Mouse (Mus musculus): ENCODE results near the gene Stx11. TPM values are rescaled to one million over a fixed set of nuclear protein-coding genes. Genes with fewer than 3 reads are reported as not detected.

The Stx11 gene
- polyA plus RNA-seq, 1 experiment from 2014 or later: 10.8 TPM

- no peak overlapping the region for H3K27ac ChIP-seq (ENCODE audit: low read length)
- H3K9me3 ChIP-seq (replicated peaks; ENCODE audit: control insufficient read depth, low read length): no peaks in the 10 kb centered on the region
- no peaks in the 10 kb centered on the region for H3K36me3 ChIP-seq (ENCODE audit: control insufficient read depth, insufficient read depth)
- H3K4me1 ChIP-seq (ENCODE audit: control insufficient read depth, low read depth, low read length): peaks cover 6% of the 10 kb centered on the region
- no peak for ATAC-seq (ENCODE audit: low read depth)
- no peaks in the 10 kb centered on the region for H3K27me3 ChIP-seq (ENCODE audit: control insufficient read depth, insufficient read depth, low read depth, low read length)
- 56% methylated on average over 6 of the region's 6 CpGs for WGBS (ENCODE audit: insufficient replicate concordance)
- H3K4me3 ChIP-seq (ENCODE audit: low read depth, low read length): no peak overlapping the region
- no peak overlapping the region for H3K4me2 ChIP-seq (ENCODE audit: low read depth, low read length)
- H3K9ac ChIP-seq (ENCODE audit: low read depth, low read length): no peak overlapping the region
These were observed 35.9 kb downstream of the Stx11 start for GRCm38 (mm10) chr10:12928193-12928592.

GRCm38 (mm10) chr10:12922574-12923353 lies 41.3 kb downstream of the Stx11 start:
- Histone ChIP-seq H3K36me3 (ENCODE audit: control insufficient read depth, insufficient read depth) (no peaks in the 10 kb centered on the region), H3K4me3 (ENCODE audit: low read depth, low read length) (peak overlapping the region; percentile 80), H3K27me3 (ENCODE audit: control insufficient read depth, insufficient read depth, low read depth, low read length) (no peaks in the 10 kb centered on the region), H3K4me2 (ENCODE audit: low read depth, low read length) (peak overlapping the region; percentile 63), H3K9me3 (replicated peaks; ENCODE audit: control insufficient read depth, low read length) (no peaks in the 10 kb centered on the region), H3K4me1 (ENCODE audit: control insufficient read depth, low read depth, low read length) (peaks cover 9% of the 10 kb centered on the region), H3K27ac (ENCODE audit: low read length) (peak overlapping the region; percentile 79), H3K9ac (ENCODE audit: low read depth, low read length) (peak overlapping the region; percentile 81)
- WGBS (ENCODE audit: insufficient replicate concordance): under 1% methylated on average over 55 of the region's 55 CpGs
- ATAC-seq (ENCODE audit: low read depth): peak; percentile 88

GRCm38 (mm10) chr10:12922077-12922573 lies 42.0 kb downstream of the Stx11 start:
- no peaks in the 10 kb centered on the region for H3K9me3 ChIP-seq (replicated peaks; ENCODE audit: control insufficient read depth, low read length)
- 2% methylated on average over 13 of the region's 13 CpGs for WGBS (ENCODE audit: insufficient replicate concordance)
- peak overlapping the region; percentile 81 for H3K9ac ChIP-seq (ENCODE audit: low read depth, low read length)
- no peaks in the 10 kb centered on the region for H3K27me3 ChIP-seq (ENCODE audit: control insufficient read depth, insufficient read depth, low read depth, low read length)
- peak; percentile 19; the same call in 1 of the 2 replicates for ATAC-seq (ENCODE audit: low read depth)
- no peaks in the 10 kb centered on the region for H3K36me3 ChIP-seq (ENCODE audit: control insufficient read depth, insufficient read depth)
- H3K27ac ChIP-seq (ENCODE audit: low read length): peak overlapping the region; percentile 23; the same call in 1 of the 2 replicates
- H3K4me2 ChIP-seq (ENCODE audit: low read depth, low read length): peak overlapping the region; percentile 63
- peaks cover 9% of the 10 kb centered on the region for H3K4me1 ChIP-seq (ENCODE audit: control insufficient read depth, low read depth, low read length)
- peak overlapping the region; percentile 80 for H3K4me3 ChIP-seq (ENCODE audit: low read depth, low read length)

GRCm38 (mm10) chr10:12921551-12922040 lies 42.5 kb downstream of the Stx11 start:
- no peaks in the 10 kb centered on the region for H3K27me3 ChIP-seq (ENCODE audit: control insufficient read depth, insufficient read depth, low read depth, low read length)
- H3K36me3 ChIP-seq (ENCODE audit: control insufficient read depth, insufficient read depth): no peaks in the 10 kb centered on the region
- no peak overlapping the region for H3K27ac ChIP-seq (ENCODE audit: low read length)
- H3K4me3 ChIP-seq (ENCODE audit: low read depth, low read length): peak overlapping the region; percentile 80
- H3K4me1 ChIP-seq (ENCODE audit: control insufficient read depth, low read depth, low read length): peaks cover 9% of the 10 kb centered on the region
- no peak overlapping the region for H3K9ac ChIP-seq (ENCODE audit: low read depth, low read length)
- H3K4me2 ChIP-seq (ENCODE audit: low read depth, low read length): peak overlapping the region; percentile 63
- 9% methylated on average over 11 of the region's 11 CpGs for WGBS (ENCODE audit: insufficient replicate concordance)
- H3K9me3 ChIP-seq (replicated peaks; ENCODE audit: control insufficient read depth, low read length): no peaks in the 10 kb centered on the region
- ATAC-seq (ENCODE audit: low read depth): no peak

- no peak; the same call in 1 of the 2 replicates for ATAC-seq (ENCODE audit: low read depth)
- H3K36me3 ChIP-seq (ENCODE audit: control insufficient read depth, insufficient read depth): no peaks in the 10 kb centered on the region
- peaks cover 9% of the 10 kb centered on the region for H3K4me1 ChIP-seq (ENCODE audit: control insufficient read depth, low read depth, low read length)
- no peaks in the 10 kb centered on the region for H3K9me3 ChIP-seq (replicated peaks; ENCODE audit: control insufficient read depth, low read length)
- 47% methylated on average over 5 of the region's 5 CpGs for WGBS (ENCODE audit: insufficient replicate concordance)
- H3K4me3 ChIP-seq (ENCODE audit: low read depth, low read length): no peak overlapping the region
- H3K27ac ChIP-seq (ENCODE audit: low read length): no peak overlapping the region
- no peak overlapping the region for H3K9ac ChIP-seq (ENCODE audit: low read depth, low read length)
- no peaks in the 10 kb centered on the region for H3K27me3 ChIP-seq (ENCODE audit: control insufficient read depth, insufficient read depth, low read depth, low read length)
- H3K4me2 ChIP-seq (ENCODE audit: low read depth, low read length): no peak overlapping the region
These were observed 44.8 kb downstream of the Stx11 start for GRCm38 (mm10) chr10:12919287-12919686.

- Histone ChIP-seq H3K27ac (ENCODE audit: low read length) (no peak overlapping the region), H3K4me3 (ENCODE audit: low read depth, low read length) (no peak overlapping the region), H3K9ac (ENCODE audit: low read depth, low read length) (no peak overlapping the region), H3K4me2 (ENCODE audit: low read depth, low read length) (no peak overlapping the region), H3K4me1 (ENCODE audit: control insufficient read depth, low read depth, low read length) (peaks cover 3% of the 10 kb centered on the region), H3K36me3 (ENCODE audit: control insufficient read depth, insufficient read depth) (no peaks in the 10 kb centered on the region), H3K27me3 (ENCODE audit: control insufficient read depth, insufficient read depth, low read depth, low read length) (no peaks in the 10 kb centered on the region), H3K9me3 (replicated peaks; ENCODE audit: control insufficient read depth, low read length) (no peaks in the 10 kb centered on the region)
- 71% methylated on average over 1 of the region's 1 CpGs for WGBS (ENCODE audit: insufficient replicate concordance)
- no peak for ATAC-seq (ENCODE audit: low read depth)
These were observed 46.5 kb downstream of the Stx11 start for GRCm38 (mm10) chr10:12917626-12918025.

GRCm38 (mm10) chr10:12916376-12916775 lies 47.7 kb downstream of the Stx11 start:
- no peak overlapping the region for H3K27ac ChIP-seq (ENCODE audit: low read length)
- H3K4me1 ChIP-seq (ENCODE audit: control insufficient read depth, low read depth, low read length): no peaks in the 10 kb centered on the region
- no peaks in the 10 kb centered on the region for H3K36me3 ChIP-seq (ENCODE audit: control insufficient read depth, insufficient read depth)
- ATAC-seq (ENCODE audit: low read depth): no peak
- no peak overlapping the region for H3K9ac ChIP-seq (ENCODE audit: low read depth, low read length)
- no peak overlapping the region for H3K4me2 ChIP-seq (ENCODE audit: low read depth, low read length)
- 83% methylated on average over 6 of the region's 6 CpGs for WGBS (ENCODE audit: insufficient replicate concordance)
- no peaks in the 10 kb centered on the region for H3K27me3 ChIP-seq (ENCODE audit: control insufficient read depth, insufficient read depth, low read depth, low read length)
- H3K4me3 ChIP-seq (ENCODE audit: low read depth, low read length): no peak overlapping the region
- H3K9me3 ChIP-seq (replicated peaks; ENCODE audit: control insufficient read depth, low read length): no peaks in the 10 kb centered on the region

- Histone ChIP-seq H3K9me3 (replicated peaks; ENCODE audit: control insufficient read depth, low read length) (no peaks in the 10 kb centered on the region), H3K27me3 (ENCODE audit: control insufficient read depth, insufficient read depth, low read depth, low read length) (no peaks in the 10 kb centered on the region), H3K4me3 (ENCODE audit: low read depth, low read length) (no peak overlapping the region), H3K27ac (ENCODE audit: low read length) (no peak overlapping the region), H3K4me2 (ENCODE audit: low read depth, low read length) (no peak overlapping the region), H3K4me1 (ENCODE audit: control insufficient read depth, low read depth, low read length) (no peaks in the 10 kb centered on the region), H3K9ac (ENCODE audit: low read depth, low read length) (no peak overlapping the region), H3K36me3 (ENCODE audit: control insufficient read depth, insufficient read depth) (no peaks in the 10 kb centered on the region)
- 67% methylated on average over 7 of the region's 7 CpGs for WGBS (ENCODE audit: insufficient replicate concordance)
- no peak for ATAC-seq (ENCODE audit: low read depth)
These were observed 48.3 kb downstream of the Stx11 start for GRCm38 (mm10) chr10:12915826-12916225.

GRCm38 (mm10) chr10:12914203-12914602 lies 49.9 kb downstream of the Stx11 start:
- Histone ChIP-seq H3K4me2 (ENCODE audit: low read depth, low read length) (no peak overlapping the region), H3K27me3 (ENCODE audit: control insufficient read depth, insufficient read depth, low read depth, low read length) (no peaks in the 10 kb centered on the region), H3K27ac (ENCODE audit: low read length) (no peak overlapping the region), H3K9ac (ENCODE audit: low read depth, low read length) (no peak overlapping the region), H3K4me1 (ENCODE audit: control insufficient read depth, low read depth, low read length) (no peaks in the 10 kb centered on the region), H3K9me3 (replicated peaks; ENCODE audit: control insufficient read depth, low read length) (no peaks in the 10 kb centered on the region), H3K36me3 (ENCODE audit: control insufficient read depth, insufficient read depth) (no peaks in the 10 kb centered on the region), H3K4me3 (ENCODE audit: low read depth, low read length) (no peak overlapping the region)
- 88% methylated on average over 1 of the region's 1 CpGs for WGBS (ENCODE audit: insufficient replicate concordance)
- ATAC-seq (ENCODE audit: low read depth): no peak
